In genomic region chr8:95711029-95711428, GRCm38 (mm10) we compare ENCODE assay signal across 22 mouse cellular contexts. TPM values are rescaled to one million over a fixed set of nuclear protein-coding genes. Genes with fewer than 3 reads are reported as not detected.
DNase-seq lines count a peak whose midpoint lies in the region; ATAC-seq and TF ChIP-seq lines count a peak whose summit lies in the region.
"Had no signal": no experiment of that assay in that cellular context is flagged by ENCODE, and none has a peak within 500 bp of the region (broad histone marks: within the 10 kb centered on the region; RNA-seq: fewer than 3 reads in every experiment).

No protein-coding gene starts in this region.

- H3K36me3 ChIP-seq in heart, embryonic 13.5 days, result peaks cover 79% of the 10 kb centered on the region
- H3K36me3 ChIP-seq in lung, embryonic 14.5 days (ENCODE audit: insufficient read depth), result no peaks in the 10 kb centered on the region
- H3K36me3 ChIP-seq: embryonic facial prominence, embryonic 13.5 days had no signal

- peak; percentile 21 for DNase-seq in cerebellum, adult 9-11 months
- no peak for DNase-seq in cerebellum, adult 11 months
- DNase-seq in heart, adult 8-10 months (ENCODE audit: low spot score), result no peak
- peak; percentile 47 for DNase-seq in lung, embryonic 14.5 days
- DNase-seq in lung, adult 2 months, result no peak
- peak; percentile 30 to 33 for DNase-seq in right cerebral cortex, postnatal 10 days (ENCODE audit: low spot score in 2 of 2)
- no peak for DNase-seq in right cerebral cortex, postnatal 4 days
- DNase-seq: adrenal gland, postnatal 10 days; B cell, adult 2 months; cerebellum, adult 11-12 months; cerebellum, adult 9-10 months; cerebellum, postnatal 36 days; gastrocnemius, postnatal 36 days; heart, adult 11 months; heart, postnatal 10 days had no signal

- no peaks in the 10 kb centered on the region for H3K9me3 ChIP-seq in heart, embryonic 13.5 days
- H3K9me3 ChIP-seq in lung, embryonic 14.5 days (ENCODE audit: low read depth, low read length), result no peaks in the 10 kb centered on the region
- H3K9me3 ChIP-seq: embryonic facial prominence, embryonic 13.5 days; G1E; hindbrain, embryonic 15.5 days had no signal

- no peaks in the 10 kb centered on the region for H3K27me3 ChIP-seq in heart, embryonic 13.5 days (replicated peaks)
- H3K27me3 ChIP-seq in lung, embryonic 14.5 days (ENCODE audit: insufficient read depth, low read length), result no peaks in the 10 kb centered on the region
- H3K27me3 ChIP-seq: embryonic facial prominence, embryonic 13.5 days; hindbrain, embryonic 15.5 days had no signal

- WGBS in heart, embryonic 13.5 days, result 58% methylated on average over 3 of the region's 3 CpGs
- WGBS in lung, embryonic 14.5 days, result 54% methylated on average over 3 of the region's 3 CpGs
- 72% methylated on average over 3 of the region's 3 CpGs for WGBS in lung, adult 2 months

- peaks cover 22% of the 10 kb centered on the region for H3K4me1 ChIP-seq in heart, embryonic 13.5 days
- H3K4me1 ChIP-seq in lung, embryonic 14.5 days (ENCODE audit: insufficient read depth), result 0 out of 2 replicates have a peak, but pooled peaks cover 4% of the 10 kb centered on the region
- peaks cover 2% of the 10 kb centered on the region; the same call in 1 of the 2 replicates for H3K4me1 ChIP-seq in lung, adult 2 months (ENCODE audit: control insufficient read depth, insufficient read depth, low read length)

- no peak overlapping the region for H3K4me3 ChIP-seq in heart, embryonic 13.5 days
- no peak overlapping the region for H3K4me3 ChIP-seq in lung, embryonic 14.5 days (ENCODE audit: low read depth, low read length)
- H3K4me3 ChIP-seq in lung, adult 2 months (replicated peaks; ENCODE audit: extremely low read depth, low read depth, low read length), result no peak overlapping the region
- H3K4me3 ChIP-seq: embryonic facial prominence, embryonic 13.5 days; hindbrain, embryonic 15.5 days had no signal

- H3K4me2 ChIP-seq in heart, embryonic 13.5 days, result no peak overlapping the region
- no peak overlapping the region for H3K4me2 ChIP-seq in lung, embryonic 14.5 days
- H3K4me2 ChIP-seq: embryonic facial prominence, embryonic 13.5 days; heart, embryonic 11.5 days; hindbrain, embryonic 15.5 days had no signal

- peak overlapping the region; percentile 41 for H3K27ac ChIP-seq in heart, embryonic 13.5 days (replicated peaks)
- H3K27ac ChIP-seq in lung, embryonic 14.5 days (ENCODE audit: low read depth), result peak overlapping the region; percentile 56
- H3K27ac ChIP-seq: embryonic facial prominence, embryonic 13.5 days; hindbrain, embryonic 15.5 days had no signal

- no peak for TF ChIP-seq POLR2A in lung, adult 2 months (IDR thresholded peaks at IDR 0.05; ENCODE audit: borderline replicate concordance, extremely low read depth, low read depth, low read length)

- TF ChIP-seq CTCF in lung, embryonic 14.5 days (IDR thresholded peaks at IDR 0.05; ENCODE audit: low read depth), result no peak
- no peak for TF ChIP-seq CTCF in lung, adult 2 months (IDR thresholded peaks at IDR 0.05; ENCODE audit: insufficient read depth, low read length)

- no peak overlapping the region for H3K9ac ChIP-seq in heart, embryonic 13.5 days
- H3K9ac ChIP-seq in lung, embryonic 14.5 days, result no peak overlapping the region
- H3K9ac ChIP-seq: embryonic facial prominence, embryonic 13.5 days; hindbrain, embryonic 15.5 days had no signal

- ATAC-seq in heart, embryonic 13.5 days (ENCODE audit: extremely low read depth, insufficient number of reproducible peaks, low FRiP score, low TSS enrichment), result no peak
- ATAC-seq in lung, embryonic 14.5 days (ENCODE audit: insufficient read depth), result peak; percentile 57
- ATAC-seq: CD4-positive, CD25-positive, alpha-beta regulatory T cell, adult 4 months; forebrain, embryonic 14.5 days had no signal

RNA-seq across cellular contexts. Expression of gene Setd6, which starts 4.7 kb away (rescaled TPM):
- polyA plus RNA-seq in heart, embryonic 13.5 days (2015; fragmentation: Nextera tagmentation; extraction: Ambion mirVana), result 15.9 and 18.1 TPM in 2 replicates
- total RNA-seq in heart, adult 8-10 months (2022), result 10 to 100 TPM; 12.6 to 15.3 (median 14.0) TPM
- 19.9 and 20.4 TPM in 2 replicates for polyA plus RNA-seq in lung, embryonic 14.5 days (2014; fragmentation: Nextera tagmentation; extraction: Ambion mirVana)
- 8.9 and 13.8 TPM in 2 replicates for polyA plus RNA-seq in lung, adult 2 months (2012; rRNA removed)

RNA-seq across cellular contexts. Expression of gene Ndrg4, which starts 34.2 kb away (rescaled TPM):
- polyA plus RNA-seq in heart, embryonic 13.5 days (2015; fragmentation: Nextera tagmentation; extraction: Ambion mirVana), result 256 and 289 TPM in 2 replicates
- 100 to 1,000 TPM; 116 to 156 (median 143) TPM for total RNA-seq in heart, adult 8-10 months (2022)
- polyA plus RNA-seq in lung, embryonic 14.5 days (2014; fragmentation: Nextera tagmentation; extraction: Ambion mirVana), result 11.4 and 14.6 TPM in 2 replicates
- 17.4 and 21.5 TPM in 2 replicates for polyA plus RNA-seq in lung, adult 2 months (2012; rRNA removed)
- polyA plus RNA-seq: G1E had no signal

Comparison
In these comparisons a context has a peak if more than half of its experiments do, and no peak if none do; other contexts are left out.
1. DNase-seq: peak in cerebellum, adult 9-11 months (single experiment), lung, embryonic 14.5 days (single experiment) and right cerebral cortex, postnatal 10 days (2 of 2); none in cerebellum, adult 11 months (single experiment), heart, adult 8-10 months (single experiment), lung, adult 2 months (single experiment) and right cerebral cortex, postnatal 4 days (single experiment).
2. RNA of gene Ndrg4, which starts 34.2 kb away (polyA plus RNA-seq): 256 to 289 TPM in heart, embryonic 13.5 days; 17.4 to 21.5 TPM in lung, adult 2 months and 11.4 to 14.6 TPM in lung, embryonic 14.5 days; every median in the first group is over 10 times any median in the second.